Mouse (Mus musculus) forebrain, embryonic 12.5 days (tissue): ENCODE measurements around the gene Rims3. TPM values are rescaled to one million over a fixed set of nuclear protein-coding genes. Genes with fewer than 3 reads are reported as not detected.
A peak's percentile ranks its signal among the peaks of the same experiment; 100 is the strongest.

Experiments
- ATAC-seq: fragments of 200-750 bp; cut with Nextera tagmentation; 2 replicates; pipeline ENCODE4 v1.8.0; 2017; ENCODE audit warnings: moderate TSS enrichment; ENCODE audit not compliant: low FRiP score
- H3K27ac ChIP-seq: fragments of 300-500 bp; sonication (generic); 2 replicates; pipeline ENCODE4 v1.5.1; 2016; ENCODE audit warnings: mild to moderate bottlenecking
- H3K27me3 ChIP-seq: fragments of 300-500 bp; sonication (generic); 2 replicates; pipeline ENCODE4 v1.6.1; 2016; ENCODE audit warnings: mild to moderate bottlenecking
- H3K36me3 ChIP-seq: fragments of 300-500 bp; sonication (generic); replicated peaks from 2 replicates; pipeline ENCODE4 v1.6.1; 2016; ENCODE audit warnings: mild to moderate bottlenecking
- H3K4me1 ChIP-seq: fragments of 300-500 bp; sonication (generic); 2 replicates; pipeline ENCODE4 v1.6.1; 2016
- H3K4me2 ChIP-seq: fragments of 300-500 bp; sonication (generic); 2 replicates; pipeline ENCODE4 v1.6.1; 2016; ENCODE audit warnings: mild to moderate bottlenecking, moderate library complexity
- H3K4me3 ChIP-seq: fragments of 300-500 bp; sonication (generic); replicated peaks from 2 replicates; pipeline ENCODE4 v1.5.1; 2016; ENCODE audit warnings: mild to moderate bottlenecking
- H3K9ac ChIP-seq: fragments of 300-500 bp; sonication (generic); 2 replicates; pipeline ENCODE4 v1.6.1; 2016; ENCODE audit warnings: mild to moderate bottlenecking
- H3K9me3 ChIP-seq: fragments of 300-500 bp; sonication (generic); 2 replicates; pipeline ENCODE4 v1.6.1; 2016
- WGBS: fragments of 180-500 bp; shearing (Covaris S2); methylation state at CpG from one replicate; pipeline ENCODE4 v1.1.7; 2016; 5-methylcytosine and 5-hydroxymethylcytosine counted together
- polyA plus RNA-seq: library from polyadenylated mRNA; unstranded; fragments of >200 nt; fragmentation: Nextera tagmentation; extraction: Ambion mirVana; gene quantifications from 2 replicates; pipeline ENCODE4 v1.2.1, GENCODE M21; 2016

The Rims3 gene
- polyA plus RNA-seq, 1 experiment from 2014 or later, result 6.2 TPM

GRCm38 (mm10) chr4:120825100-120825553, 29.5 kb upstream of the Rims3 start:
- Histone ChIP-seq H3K27ac (peak overlapping the region; percentile 100), H3K9me3 (no peaks in the 10 kb centered on the region), H3K27me3 (no peaks in the 10 kb centered on the region), H3K4me1 (peaks cover 22% of the 10 kb centered on the region), H3K4me3 (peak overlapping the region; percentile 80), H3K9ac (peak overlapping the region; percentile 98), H3K4me2 (peak overlapping the region; percentile 77), H3K36me3 (no peaks in the 10 kb centered on the region)
- under 1% methylated on average over 37 of the region's 53 CpGs for WGBS
- ATAC-seq, result peak; percentile 97

- ATAC-seq, result peak; percentile 97
- Histone ChIP-seq H3K36me3 (no peaks in the 10 kb centered on the region), H3K9me3 (no peaks in the 10 kb centered on the region), H3K4me3 (peak overlapping the region; percentile 80), H3K4me2 (peak overlapping the region; percentile 77), H3K9ac (peak overlapping the region; percentile 98), H3K27me3 (no peaks in the 10 kb centered on the region), H3K4me1 (peaks cover 22% of the 10 kb centered on the region), H3K27ac (peak overlapping the region; percentile 100)
- 1% methylated on average over 54 of the region's 55 CpGs for WGBS
Measured at GRCm38 (mm10) chr4:120825577-120826326, 28.9 kb upstream of the Rims3 start.

GRCm38 (mm10) chr4:120826418-120826817, 28.2 kb upstream of the Rims3 start:
- no peak overlapping the region for H3K4me3 ChIP-seq
- H3K4me2 ChIP-seq, result peak overlapping the region; percentile 77; the same call in 1 of the 2 replicates

GRCm38 (mm10) chr4:120830767-120831166, 23.8 kb upstream of the Rims3 start:
- Histone ChIP-seq H3K4me3 (no peak overlapping the region), H3K9me3 (no peaks in the 10 kb centered on the region), H3K36me3 (no peaks in the 10 kb centered on the region), H3K4me2 (no peak overlapping the region), H3K27me3 (no peaks in the 10 kb centered on the region), H3K27ac (no peak overlapping the region), H3K9ac (no peak overlapping the region), H3K4me1 (no peaks in the 10 kb centered on the region)
- ATAC-seq, result no peak
- 81% methylated on average over 5 of the region's 5 CpGs for WGBS

More at GRCm38 (mm10) chr4:120826418-120826817, 28.2 kb upstream of the Rims3 start:
- WGBS, result 94% methylated on average over 6 of the region's 6 CpGs
- no peaks in the 10 kb centered on the region for H3K36me3 ChIP-seq
- H3K27me3 ChIP-seq, result no peaks in the 10 kb centered on the region
- no peaks in the 10 kb centered on the region for H3K9me3 ChIP-seq
- ATAC-seq, result no peak
- H3K27ac ChIP-seq, result no peak overlapping the region
- H3K4me1 ChIP-seq, result peaks cover 22% of the 10 kb centered on the region
- no peak overlapping the region for H3K9ac ChIP-seq

- 91% methylated on average over 4 of the region's 4 CpGs for WGBS
- Histone ChIP-seq H3K27ac (no peak within 1 kb of the TSS), H3K9ac (no peak within 1 kb of the TSS), H3K4me2 (no peak within 1 kb of the TSS), H3K4me1 (no peaks in the 10 kb centered on the region), H3K36me3 (no peaks in the 10 kb centered on the region), H3K4me3 (no peak within 1 kb of the TSS), H3K9me3 (no peaks in the 10 kb centered on the region), H3K27me3 (no peaks in the 10 kb centered on the region)
- ATAC-seq, result no peak
Measured at GRCm38 (mm10) chr4:120831472-120831871, 23.1 kb upstream of the Rims3 start, which contains the start of gene Nfyc. Gene Nfyc, minus strand, starts transcription at chr4:120831572.

- Histone ChIP-seq H3K4me3 (no peak overlapping the region), H3K9me3 (no peaks in the 10 kb centered on the region), H3K4me2 (no peak overlapping the region), H3K36me3 (no peaks in the 10 kb centered on the region), H3K27ac (no peak overlapping the region), H3K27me3 (no peaks in the 10 kb centered on the region), H3K4me1 (no peaks in the 10 kb centered on the region), H3K9ac (no peak overlapping the region)
- no peak for ATAC-seq
- 86% methylated on average over 3 of the region's 3 CpGs for WGBS
Measured at GRCm38 (mm10) chr4:120841342-120841741, 13.3 kb upstream of the Rims3 start.

GRCm38 (mm10) chr4:120844423-120845082, 10.1 kb upstream of the Rims3 start:
- H3K4me2 ChIP-seq, result no peak overlapping the region
- no peak overlapping the region for H3K9ac ChIP-seq
- H3K9me3 ChIP-seq, result no peaks in the 10 kb centered on the region
- H3K4me3 ChIP-seq, result no peak overlapping the region
- 70% methylated on average over 7 of the region's 7 CpGs for WGBS
- 0 out of 2 replicates have a peak, but pooled peaks cover 3% of the 10 kb centered on the region for H3K27me3 ChIP-seq
- ATAC-seq, result no peak
- no peaks in the 10 kb centered on the region for H3K36me3 ChIP-seq
- no peaks in the 10 kb centered on the region for H3K4me1 ChIP-seq
- H3K27ac ChIP-seq, result no peak overlapping the region

- no peak for ATAC-seq
- no peaks in the 10 kb centered on the region for H3K9me3 ChIP-seq
- no peaks in the 10 kb centered on the region for H3K36me3 ChIP-seq
- 80% methylated on average over 4 of the region's 4 CpGs for WGBS
- H3K27me3 ChIP-seq, result 0 out of 2 replicates have a peak, but pooled peaks cover 3% of the 10 kb centered on the region
- H3K27ac ChIP-seq, result no peak overlapping the region
- H3K4me1 ChIP-seq, result no peaks in the 10 kb centered on the region
- H3K4me3 ChIP-seq, result no peak overlapping the region
- no peak overlapping the region for H3K9ac ChIP-seq
- H3K4me2 ChIP-seq, result no peak overlapping the region
Measured at GRCm38 (mm10) chr4:120845098-120845497, 9.5 kb upstream of the Rims3 start.

- 73% methylated on average over 6 of the region's 6 CpGs for WGBS
- Histone ChIP-seq H3K4me1 (no peaks in the 10 kb centered on the region), H3K4me3 (no peak overlapping the region), H3K27me3 (0 out of 2 replicates have a peak, but pooled peaks cover 9% of the 10 kb centered on the region), H3K4me2 (no peak overlapping the region), H3K36me3 (no peaks in the 10 kb centered on the region), H3K27ac (no peak overlapping the region), H3K9ac (no peak overlapping the region), H3K9me3 (no peaks in the 10 kb centered on the region)
- no peak for ATAC-seq
Measured at GRCm38 (mm10) chr4:120848909-120849308, 5.7 kb upstream of the Rims3 start.

GRCm38 (mm10) chr4:120849451-120849850, 5.2 kb upstream of the Rims3 start:
- Histone ChIP-seq H3K27ac (no peak overlapping the region), H3K36me3 (no peaks in the 10 kb centered on the region), H3K9me3 (no peaks in the 10 kb centered on the region), H3K4me1 (no peaks in the 10 kb centered on the region), H3K9ac (no peak overlapping the region), H3K4me3 (no peak overlapping the region), H3K4me2 (no peak overlapping the region), H3K27me3 (0 out of 2 replicates have a peak, but pooled peaks cover 9% of the 10 kb centered on the region)
- ATAC-seq, result no peak
- 72% methylated on average over 11 of the region's 11 CpGs for WGBS

- H3K27ac ChIP-seq, result no peak overlapping the region
- H3K27me3 ChIP-seq, result peaks cover 17% of the 10 kb centered on the region
- no peak overlapping the region for H3K4me3 ChIP-seq
- no peaks in the 10 kb centered on the region for H3K9me3 ChIP-seq
- peaks cover 10% of the 10 kb centered on the region; the same call in 1 of the 2 replicates for H3K4me1 ChIP-seq
- H3K4me2 ChIP-seq, result no peak overlapping the region
- no peaks in the 10 kb centered on the region for H3K36me3 ChIP-seq
- ATAC-seq, result peak; percentile 37; the same call in 1 of the 2 replicates
- WGBS, result 3% methylated on average over 10 of the region's 10 CpGs
- no peak overlapping the region for H3K9ac ChIP-seq
Measured at GRCm38 (mm10) chr4:120850946-120851345, 3.7 kb upstream of the Rims3 start.

GRCm38 (mm10) chr4:120855360-120856060, 894 bp downstream of the Rims3 start:
- no peaks in the 10 kb centered on the region for H3K36me3 ChIP-seq
- H3K27ac ChIP-seq, result no peak overlapping the region
- 19% methylated on average over 7 of the region's 7 CpGs for WGBS

More at GRCm38 (mm10) chr4:120855360-120856060, 894 bp downstream of the Rims3 start:
- Histone ChIP-seq H3K4me3 (peak overlapping the region; percentile 70), H3K4me2 (peak overlapping the region; percentile 93), H3K27me3 (peaks cover 20% of the 10 kb centered on the region), H3K9me3 (no peaks in the 10 kb centered on the region), H3K4me1 (peaks cover 25% of the 10 kb centered on the region), H3K9ac (peak overlapping the region; percentile 72)
- ATAC-seq, result peak; percentile 1; the same call in 1 of the 2 replicates
